Mouse (Mus musculus): Measurements from ENCODE around the gene Pygo2.
"Not testable (repeated sequence)": the region's sequence is repeated elsewhere in the genome, so short reads cannot be mapped to it uniquely, and the experiment has no call there.

Pygo2 gene

DNA sequence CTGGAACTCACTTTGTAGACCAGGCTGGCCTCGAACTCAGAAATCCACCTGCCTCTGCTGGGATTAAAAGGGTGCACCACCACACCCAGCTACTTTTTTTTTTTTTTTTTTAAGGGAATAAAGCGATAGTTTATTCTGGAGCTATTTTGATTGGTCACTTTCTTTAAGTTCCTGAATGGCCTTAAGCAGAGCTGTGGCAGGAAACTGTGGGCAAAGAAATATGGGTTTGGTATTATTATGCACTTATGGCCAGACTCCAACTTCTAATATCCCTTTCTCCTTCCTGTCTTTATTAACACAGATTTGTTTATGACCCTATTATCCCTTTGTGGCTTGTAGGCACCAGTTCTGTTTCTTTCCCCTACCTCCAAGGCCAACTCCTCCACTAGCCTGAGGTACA, 9.6 kb upstream of the Pygo2 start:
- DNase-seq (ENCODE audit: low spot score in 2 of 2) = no peak

- DNase-seq (ENCODE audit: low spot score in 2 of 2) = peak; percentile 65 to 71
Measured at GRCm38 (mm10) chr3:89421002-89421774, 8.8 kb upstream of the Pygo2 start.

DNA sequence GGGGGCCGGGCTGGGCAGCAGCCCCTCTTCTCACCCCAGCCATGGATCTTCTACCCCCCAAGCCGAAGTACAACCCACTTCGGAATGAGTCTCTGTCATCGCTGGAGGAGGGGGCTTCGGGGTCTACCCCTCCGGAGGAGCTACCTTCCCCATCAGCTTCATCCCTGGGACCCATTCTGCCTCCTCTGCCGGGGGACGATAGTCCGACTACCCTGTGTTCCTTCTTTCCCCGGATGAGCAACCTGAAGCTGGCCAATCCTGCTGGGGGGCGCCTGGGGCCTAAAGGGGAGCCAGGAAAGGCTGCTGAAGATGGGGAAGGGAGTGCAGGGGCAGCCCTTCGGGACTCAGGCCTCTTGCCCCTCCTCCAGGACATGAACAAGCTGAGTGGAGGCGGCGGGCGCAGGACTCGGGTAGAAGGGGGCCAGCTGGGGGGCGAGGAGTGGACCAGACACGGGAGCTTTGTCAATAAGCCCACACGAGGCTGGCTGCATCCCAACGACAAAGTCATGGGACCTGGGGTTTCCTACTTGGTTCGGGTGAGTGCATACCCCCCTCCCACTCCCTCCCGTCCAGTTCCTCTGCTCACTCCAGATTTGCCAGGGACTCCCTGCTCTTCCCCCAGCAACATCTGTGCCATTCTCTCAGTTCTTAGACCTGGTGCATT, 8.1 kb upstream of the Pygo2 start:
- no peak for DNase-seq (ENCODE audit: low spot score in 2 of 2)

DNA sequence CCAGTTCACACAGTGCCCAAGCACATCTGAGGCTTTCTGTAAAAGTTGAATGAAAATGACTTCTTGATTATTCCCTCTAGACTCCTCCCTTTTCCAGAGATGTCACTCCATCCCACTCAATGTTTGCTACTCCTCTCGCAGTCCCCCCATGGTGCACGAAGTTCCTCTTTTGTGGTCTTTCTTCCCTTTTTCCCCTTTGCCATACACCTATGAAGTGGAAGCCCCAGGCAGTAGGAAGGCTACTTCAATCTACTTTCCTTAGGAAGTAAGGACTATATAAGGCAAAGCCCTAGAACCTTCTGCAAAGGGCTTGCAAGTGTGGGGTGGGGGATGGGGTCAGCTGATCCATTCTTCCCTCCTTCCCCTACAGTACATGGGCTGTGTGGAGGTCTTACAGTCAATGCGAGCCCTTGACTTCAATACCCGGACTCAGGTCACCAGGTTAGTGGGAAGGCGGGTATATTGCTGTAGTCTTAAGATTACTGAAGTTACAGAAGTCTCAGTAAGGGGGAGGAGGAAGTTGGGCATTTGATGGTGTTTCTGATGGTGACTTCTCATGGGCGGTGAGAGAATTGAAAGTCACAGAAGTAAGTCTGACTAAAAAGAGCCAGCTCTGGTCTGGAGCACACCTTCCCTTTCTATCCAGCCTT, 7.3 kb upstream of the Pygo2 start:
- DNase-seq (ENCODE audit: low spot score in 2 of 2) = no peak

- DNase-seq (ENCODE audit: low spot score in 2 of 2) = no peak
Measured at GRCm38 (mm10) chr3:89424416-89425140, 5.4 kb upstream of the Pygo2 start.

- DNase-seq (ENCODE audit: low spot score in 2 of 2) = no peak
Measured at GRCm38 (mm10) chr3:89425141-89425525, 4.9 kb upstream of the Pygo2 start.

- no peak for DNase-seq (ENCODE audit: low spot score in 2 of 2)
Measured at GRCm38 (mm10) chr3:89425876-89426275, 4.1 kb upstream of the Pygo2 start.

- DNase-seq (ENCODE audit: low spot score in 2 of 2) = not testable (repeated sequence)
Measured at GRCm38 (mm10) chr3:89429021-89429420, 993 bp upstream of the Pygo2 start.

DNA sequence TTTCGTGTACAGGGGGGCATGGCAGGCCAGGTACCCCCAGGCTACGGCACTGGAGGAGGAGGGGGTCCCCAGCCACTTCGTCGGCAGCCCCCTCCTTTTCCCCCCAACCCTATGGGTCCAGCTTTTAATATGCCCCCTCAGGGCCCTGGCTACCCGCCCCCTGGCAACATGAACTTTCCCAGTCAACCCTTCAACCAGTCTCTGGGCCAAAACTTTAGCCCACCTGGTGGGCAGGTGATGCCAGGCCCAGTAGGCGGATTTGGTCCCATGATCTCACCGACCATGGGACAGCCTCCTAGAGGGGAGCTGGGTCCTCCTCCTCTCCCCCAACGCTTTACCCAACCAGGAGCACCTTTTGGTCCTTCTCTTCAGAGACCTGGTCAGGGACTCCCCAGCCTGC, 2.6 kb downstream of the Pygo2 start:
- DNase-seq (ENCODE audit: low spot score in 2 of 2) = no peak

DNA sequence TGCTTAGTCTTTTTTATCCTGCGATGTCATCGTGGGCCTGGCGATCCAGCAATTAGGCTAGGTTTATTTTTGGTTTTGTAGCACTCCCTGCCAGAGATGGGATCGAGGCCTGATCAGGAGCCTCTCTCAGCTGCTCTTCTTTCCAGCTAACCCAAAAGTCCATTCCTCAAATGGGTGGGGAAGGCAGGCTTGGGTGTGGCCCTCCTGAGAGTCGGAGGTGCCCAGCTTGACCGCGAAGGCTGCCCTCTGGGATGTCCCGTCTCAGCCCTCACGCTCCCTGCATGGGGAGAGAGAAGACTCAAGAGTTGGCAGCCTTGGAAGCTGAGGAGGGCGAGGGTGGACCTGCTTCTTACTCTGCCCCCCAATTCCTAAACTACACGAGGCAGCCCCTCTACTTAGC, 4.5 kb downstream of the Pygo2 start:
- DNase-seq (ENCODE audit: low spot score in 2 of 2) = no peak

- DNase-seq (ENCODE audit: low spot score in 2 of 2) = no peak
Measured at GRCm38 (mm10) chr3:89435041-89435440, 5.0 kb downstream of the Pygo2 start.

- no peak for DNase-seq (ENCODE audit: low spot score in 2 of 2)
Measured at GRCm38 (mm10) chr3:89436176-89437113, 6.4 kb downstream of the Pygo2 start, which contains the start of gene Pbxip1. Gene Pbxip1 (plus strand): TSS chr3:89436706.

DNA sequence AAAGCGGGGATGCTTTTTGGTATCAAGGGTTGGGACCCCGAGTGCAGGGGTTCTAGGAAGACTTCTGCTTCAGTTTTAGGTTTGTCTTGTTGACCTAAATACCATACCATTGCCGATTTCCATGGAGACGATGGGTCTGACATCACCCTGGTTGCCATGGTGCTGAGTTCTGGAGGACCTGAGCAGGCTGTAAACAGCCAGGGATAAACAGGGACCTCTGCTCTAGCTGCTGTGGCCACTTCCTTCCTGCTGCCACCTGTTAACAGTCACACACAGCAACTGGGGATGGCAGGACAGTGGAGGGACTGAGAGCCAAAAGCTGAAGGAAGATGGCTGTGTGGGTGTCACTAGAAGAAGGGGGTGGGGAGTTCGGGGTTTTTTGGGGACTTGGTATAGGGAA, 7.3 kb downstream of the Pygo2 start:
- DNase-seq (ENCODE audit: low spot score in 2 of 2) = no peak

DNA sequence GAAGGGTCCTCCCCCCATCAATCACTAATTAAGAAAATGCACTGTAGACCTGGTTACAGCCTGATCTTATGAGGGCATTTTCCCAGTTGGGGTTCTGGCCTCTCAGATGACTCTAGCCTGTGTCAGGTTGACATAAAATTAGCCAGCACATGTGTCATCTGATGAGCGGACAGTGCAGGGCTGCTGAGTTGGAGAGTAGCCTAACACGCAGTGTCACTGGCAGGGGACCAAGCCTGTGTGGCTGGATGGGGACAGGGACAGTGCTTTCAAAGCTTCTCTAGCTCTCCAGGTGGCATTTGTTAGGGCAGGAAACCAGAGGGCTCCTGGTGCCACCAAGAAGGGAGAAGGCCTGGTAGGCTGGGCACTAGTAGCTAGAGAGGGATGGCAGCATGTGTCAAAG, 10.7 kb downstream of the Pygo2 start:
- DNase-seq (ENCODE audit: low spot score in 2 of 2) = no peak

GRCm38 (mm10) chr3:89448720-89449537, 18.9 kb downstream of the Pygo2 start:
- DNase-seq (ENCODE audit: low spot score in 2 of 2) = no peak

GRCm38 (mm10) chr3:89449541-89449940, 19.5 kb downstream of the Pygo2 start:
- peak; percentile 70 to 76 for DNase-seq (ENCODE audit: low spot score in 2 of 2)

DNA sequence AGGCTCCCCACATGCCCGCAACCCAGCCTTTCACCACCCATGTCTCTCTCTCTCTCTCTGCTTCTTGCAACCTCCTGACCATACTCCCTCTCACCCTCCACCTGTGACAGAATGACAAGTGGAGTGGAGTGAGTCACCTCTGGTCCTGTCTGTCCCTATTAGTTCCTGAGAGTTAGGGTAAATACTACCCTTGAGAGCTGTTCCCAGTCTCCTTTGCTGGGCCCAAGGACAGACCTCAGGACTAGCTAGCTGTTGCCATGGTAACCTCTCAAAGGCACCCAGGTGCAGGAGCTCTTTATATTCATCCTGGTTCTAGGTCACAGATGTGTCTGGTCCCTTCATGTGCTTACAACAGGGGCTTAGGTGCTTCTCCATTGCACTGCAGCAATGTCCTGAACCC, 21.9 kb downstream of the Pygo2 start:
- no peak for DNase-seq (ENCODE audit: low spot score in 2 of 2)

GRCm38 (mm10) chr3:89454401-89455177, 24.6 kb downstream of the Pygo2 start, which contains the start of gene Pmvk:
Gene Pmvk (plus strand): TSS chr3:89454541.
- no peak for DNase-seq (ENCODE audit: low spot score in 2 of 2)

DNA sequence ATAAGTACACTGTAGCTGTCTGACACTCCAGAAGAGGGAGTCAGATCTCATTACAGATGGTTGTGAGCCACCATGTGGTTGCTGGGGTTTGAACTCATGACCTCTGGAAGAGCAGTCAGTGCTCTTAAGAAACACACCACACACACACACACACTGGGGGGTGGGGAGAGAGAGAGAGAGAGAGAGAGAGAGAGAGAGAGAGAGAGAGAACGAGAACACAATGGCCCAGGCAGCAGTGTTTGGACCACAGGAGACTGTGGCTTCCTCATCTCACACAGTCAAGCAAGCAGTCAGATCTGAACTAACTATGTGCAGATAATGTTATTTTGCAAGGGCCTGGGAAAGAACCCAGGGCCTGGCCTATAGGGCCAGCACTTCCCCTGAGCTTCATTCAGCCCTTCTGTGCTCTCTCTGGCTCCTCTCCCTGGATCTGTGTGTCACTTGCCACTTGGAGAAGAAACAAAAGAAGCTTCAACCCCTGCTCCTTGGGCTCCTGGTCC, 25.8 kb downstream of the Pygo2 start:
- DNase-seq (ENCODE audit: low spot score in 2 of 2) = no peak
